Mouse (Mus musculus) frontal cortex, postnatal 10 days (tissue): ENCODE measurements around the gene Ache.

Source experiments
- DNase-seq, 2 experiments: peaks; one replicate each; pipeline ENCODE4 v3.0.0; 2022; ENCODE audit warnings: low spot score in 2 of 2, mixed read lengths in 1 of 2

Gene Ache

DNA sequence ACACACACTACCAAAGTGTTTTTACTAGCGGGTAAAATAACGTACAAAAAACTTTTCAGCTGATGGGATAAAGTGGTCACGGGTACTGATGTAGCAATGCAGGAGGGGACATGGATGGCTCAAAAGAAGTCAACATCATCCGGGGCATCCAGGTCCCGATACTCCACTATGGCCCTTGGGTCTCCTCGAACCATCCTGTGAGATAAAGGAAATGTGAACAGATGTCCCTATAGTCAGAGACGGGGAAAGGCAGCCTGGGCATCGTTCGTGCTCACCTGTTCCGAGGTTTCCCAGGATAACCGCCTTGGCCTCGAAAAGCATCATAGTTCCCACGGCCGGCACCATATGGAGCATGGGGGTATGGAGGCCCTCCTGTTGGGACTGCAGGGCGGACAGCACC is 8.4 kb downstream of the Ache start:
- DNase-seq: no peak

DNA sequence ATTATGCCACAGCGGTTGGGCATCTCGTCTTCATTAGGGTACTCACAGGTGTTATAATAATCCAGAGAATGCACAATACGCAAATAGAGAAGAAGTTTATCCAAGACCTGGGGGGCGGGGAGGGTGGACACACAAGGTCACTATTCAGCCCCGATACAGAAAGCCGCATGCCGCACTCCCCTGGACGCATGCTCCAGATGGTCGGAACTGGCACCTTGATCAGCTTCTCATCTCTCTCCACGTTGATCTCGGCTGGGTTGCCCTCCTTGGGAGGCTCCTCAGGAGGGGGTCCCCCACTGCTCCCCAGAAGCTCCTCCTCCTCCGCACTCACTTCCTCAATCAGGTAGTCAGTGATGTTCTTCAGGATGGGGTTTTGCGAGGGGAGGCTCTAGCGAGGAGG is 9.8 kb downstream of the Ache start:
- no peak for DNase-seq

DNA sequence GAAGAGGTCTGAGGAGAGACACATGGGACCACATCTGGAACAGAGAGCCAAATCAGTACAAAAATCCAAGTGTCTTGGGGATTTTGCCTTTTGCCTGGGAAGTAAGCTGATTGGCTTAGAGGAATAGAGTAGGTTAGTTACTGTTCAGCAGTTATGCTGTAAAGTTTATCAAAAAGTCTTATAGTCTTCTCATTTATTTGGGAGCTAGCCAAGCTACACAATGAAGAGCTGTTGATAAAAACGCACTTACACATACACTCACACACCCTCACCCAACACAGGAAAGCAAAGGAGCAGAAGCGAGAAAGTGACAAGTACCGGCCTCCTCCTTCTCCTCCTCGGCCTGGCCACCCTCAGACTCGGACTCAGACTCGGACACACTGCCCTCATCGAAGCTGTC is 11.9 kb downstream of the Ache start:
- no peak for DNase-seq

DNA sequence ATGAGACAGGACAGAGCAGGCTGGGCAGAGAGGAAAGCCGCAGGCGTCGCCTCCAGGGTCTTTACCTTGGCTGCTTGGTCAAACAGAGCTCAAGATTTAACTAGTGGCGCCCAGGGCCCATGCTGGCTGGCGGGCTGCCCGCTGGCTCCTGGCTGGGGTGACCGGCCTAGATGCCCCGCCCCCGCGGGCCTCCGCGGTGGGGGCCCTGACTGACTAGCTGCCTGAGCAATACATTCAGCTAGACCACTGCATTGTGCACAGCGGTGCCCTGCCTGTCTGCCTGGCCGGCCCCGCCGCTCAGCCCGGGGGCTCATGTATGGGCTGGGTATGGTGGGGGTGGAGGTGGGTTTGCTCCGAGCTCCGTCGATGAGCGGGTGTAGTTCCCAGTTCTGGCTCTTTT is 13.9 kb downstream of the Ache start:
- no peak for DNase-seq

DNA sequence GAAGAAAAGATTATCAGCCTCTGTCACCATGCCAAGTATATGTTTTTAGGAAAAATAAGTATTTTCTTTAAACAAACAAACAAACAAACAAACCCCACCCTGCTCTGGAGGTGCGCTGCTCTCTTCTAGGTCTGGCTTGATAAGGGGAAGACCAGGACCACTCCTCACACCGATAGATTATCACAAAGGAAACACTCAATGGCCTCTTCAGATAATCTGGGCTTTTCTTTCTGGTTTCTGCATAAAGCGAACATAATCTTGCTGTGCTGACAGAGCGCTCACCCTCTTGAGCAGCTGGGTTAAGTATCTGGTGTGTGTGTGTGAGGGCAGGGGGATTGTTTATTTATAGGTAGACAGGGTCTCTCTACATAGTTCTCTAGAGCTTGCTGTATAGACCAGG is 16.3 kb downstream of the Ache start:
- DNase-seq: no peak

DNA sequence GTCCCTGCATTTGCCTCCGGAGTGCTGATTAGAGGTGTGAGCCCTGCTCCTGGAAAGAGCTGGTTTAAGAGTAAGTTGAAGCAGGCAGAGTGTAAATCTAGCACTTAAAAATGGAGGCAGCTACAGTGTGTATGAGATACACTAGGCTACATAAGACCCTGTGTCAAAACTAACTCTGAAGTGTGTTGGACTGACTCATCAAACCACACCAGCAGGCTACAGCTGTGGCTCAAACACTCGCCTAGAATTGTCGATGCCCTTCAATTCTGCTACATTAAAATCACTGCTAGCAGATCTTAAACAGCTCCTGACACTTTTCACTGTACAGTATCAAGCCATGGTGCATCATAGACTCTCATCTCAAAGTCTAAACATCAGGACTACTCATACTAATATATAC is 16.8 kb downstream of the Ache start:
- DNase-seq: no peak

DNA sequence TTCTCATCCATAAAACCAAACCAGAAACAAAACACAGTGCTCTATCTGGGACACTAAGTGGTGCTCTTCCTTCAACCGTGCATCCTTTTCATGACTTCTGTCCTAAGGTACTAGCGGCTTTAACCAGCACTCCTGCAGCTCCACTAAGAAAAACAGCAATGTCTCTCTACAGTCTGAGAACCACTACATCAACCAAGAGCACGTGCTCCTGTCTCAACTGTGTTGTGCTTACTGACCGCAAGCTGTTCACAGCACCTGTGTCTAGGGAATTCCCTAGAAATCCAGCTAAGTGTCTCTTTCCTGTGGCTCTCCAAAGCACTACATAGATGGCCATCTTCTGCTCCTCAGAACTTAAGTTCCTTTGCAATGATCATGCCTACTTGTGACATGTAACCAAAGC is 17.5 kb downstream of the Ache start:
- DNase-seq: no peak

DNA sequence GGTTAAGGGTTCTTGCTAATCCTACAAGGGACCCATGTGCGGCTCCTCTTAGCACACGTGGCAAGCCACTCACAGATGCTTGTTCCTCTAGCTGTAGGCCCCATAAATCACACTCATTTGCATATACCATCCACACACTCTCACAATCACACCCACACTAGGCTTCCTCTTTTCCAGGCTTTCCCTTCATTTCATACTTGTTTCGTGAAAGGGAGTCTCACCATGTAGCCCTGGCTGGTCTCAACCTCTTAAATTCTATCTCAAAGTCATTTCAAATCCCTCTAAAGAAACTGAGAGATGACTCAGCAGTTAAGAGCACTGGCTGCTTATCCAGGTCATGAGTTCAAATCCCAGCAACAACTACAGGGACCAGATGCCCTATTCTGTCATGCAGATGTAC is 18.5 kb downstream of the Ache start:
- no peak for DNase-seq

DNA sequence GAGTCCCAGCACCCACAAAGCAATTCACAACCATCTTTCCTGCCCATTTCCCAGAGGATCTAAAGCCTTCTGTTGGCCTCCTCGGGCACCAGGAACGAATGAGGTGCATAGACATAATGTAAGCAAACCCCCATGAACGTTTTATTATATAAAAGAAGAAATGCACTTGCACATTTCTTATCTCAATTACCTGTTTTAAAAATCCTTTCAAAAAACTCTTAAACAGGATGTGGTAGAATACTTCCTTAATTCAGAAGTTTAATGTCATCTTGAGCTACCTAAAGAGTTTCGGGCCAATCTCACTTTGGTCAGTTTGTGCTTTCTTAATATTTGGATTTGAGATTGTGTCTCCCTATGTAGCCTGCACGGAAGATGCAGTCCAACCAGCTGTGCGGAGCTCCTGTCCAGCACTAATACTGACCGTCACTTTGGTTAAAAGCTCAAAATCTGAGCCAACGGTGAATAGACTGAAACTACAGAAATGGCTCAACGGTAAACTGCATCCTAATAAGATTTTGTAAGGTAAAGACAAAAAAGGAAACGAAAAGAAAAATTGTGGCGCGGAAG is 19.2 kb downstream of the Ache start:
- no peak for DNase-seq

DNA sequence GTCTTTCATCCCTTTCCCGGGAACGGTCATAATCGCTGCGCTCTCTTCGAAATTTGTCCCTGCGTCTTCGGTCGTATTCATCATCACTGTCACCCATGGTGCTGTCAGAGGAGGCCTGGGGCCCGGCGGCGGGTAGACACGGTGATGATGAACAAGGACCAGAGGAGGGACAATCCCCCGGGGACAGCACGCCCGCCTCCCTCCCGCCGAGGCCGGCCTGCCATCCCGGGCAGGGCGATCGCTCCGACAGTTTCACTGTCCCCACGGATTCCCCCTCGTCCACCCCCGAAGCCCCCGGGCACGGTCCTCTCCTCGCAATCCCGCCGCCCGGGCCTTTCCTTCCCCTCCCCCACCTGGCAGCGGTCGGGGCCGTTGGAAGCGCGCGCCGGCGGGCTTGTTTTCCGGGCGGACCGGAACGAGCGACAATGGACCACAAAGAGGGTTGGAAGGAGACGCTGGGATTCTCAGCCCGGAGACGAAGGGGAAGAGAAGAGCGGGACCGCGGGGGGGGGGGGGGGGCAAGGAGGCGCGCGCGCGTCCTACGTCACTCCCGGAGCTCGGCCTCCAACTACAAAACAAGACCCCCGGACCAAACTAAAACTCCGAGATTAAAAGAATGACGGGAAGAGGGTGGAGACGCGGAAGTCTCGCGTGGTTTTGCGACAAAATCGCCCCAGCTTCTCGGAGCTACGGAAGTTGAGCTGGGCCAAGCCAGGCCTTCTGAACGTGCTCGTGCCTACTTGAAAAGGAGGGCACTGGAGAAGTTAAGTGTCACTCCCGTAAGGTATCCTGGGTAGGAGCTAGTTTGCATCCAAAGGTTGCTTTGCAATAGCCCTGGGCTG is 20.0 kb downstream of the Ache start, which contains the start of gene Srrt:
Srrt (minus strand) TSS at position 604 of the 842 bp plus-strand sequence.
- peak; percentile 89 to 91 for DNase-seq

DNA sequence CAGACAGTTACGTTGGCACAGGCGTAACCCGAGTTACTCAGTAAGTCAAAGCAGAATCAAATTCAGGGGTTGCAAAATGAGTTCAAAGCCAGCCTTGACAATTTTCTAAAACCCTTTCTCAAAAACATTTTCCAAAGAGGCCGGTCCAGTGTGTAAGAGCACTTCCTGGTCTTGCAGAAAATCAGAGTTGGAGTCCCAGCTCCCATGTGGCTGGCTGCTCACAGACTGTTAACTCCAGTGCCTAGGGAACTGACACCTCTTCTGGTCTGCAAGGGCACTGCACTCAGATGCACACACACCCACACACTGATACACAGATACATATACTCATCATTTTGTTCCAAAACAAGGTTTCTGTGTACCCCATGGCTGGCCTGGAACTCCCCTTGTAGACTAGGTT is 21.0 kb downstream of the Ache start:
- DNase-seq: no peak

DNA sequence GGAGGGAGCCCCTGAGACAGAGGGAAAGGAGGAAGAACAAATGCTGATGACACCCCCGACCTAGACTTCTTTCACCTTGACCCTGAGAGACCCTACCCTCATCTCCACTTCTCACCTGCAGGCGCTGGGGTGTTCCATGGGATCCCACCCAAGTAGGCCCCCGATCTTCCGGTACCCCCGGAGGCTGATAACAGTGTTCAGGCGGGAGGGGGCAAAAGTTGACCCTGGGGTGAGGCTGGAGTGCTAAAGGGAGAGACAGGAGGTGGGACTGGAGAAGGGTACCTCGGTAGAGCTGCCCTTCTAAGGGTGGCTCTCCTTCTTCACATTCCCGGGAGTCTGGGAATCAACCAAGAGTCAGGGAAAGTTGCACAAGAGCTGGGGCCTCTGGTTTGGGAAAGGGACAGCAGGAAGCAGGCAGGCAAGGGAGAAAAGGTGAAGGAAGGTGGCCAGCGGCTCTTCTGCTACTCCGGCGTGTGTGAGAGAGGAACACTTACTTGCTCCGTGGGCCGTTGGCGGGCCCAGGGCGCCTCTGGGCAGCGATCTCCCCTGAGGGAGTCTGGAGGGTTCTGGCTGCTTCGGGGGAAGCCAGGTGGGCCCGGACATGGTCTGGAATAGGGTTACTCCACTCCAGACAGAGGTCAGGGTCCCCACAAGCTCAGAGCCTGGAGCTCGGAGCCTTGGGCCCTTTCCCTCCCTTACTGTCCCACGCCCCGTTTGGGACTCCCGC is 26.3 kb downstream of the Ache start:
- no peak for DNase-seq

DNA sequence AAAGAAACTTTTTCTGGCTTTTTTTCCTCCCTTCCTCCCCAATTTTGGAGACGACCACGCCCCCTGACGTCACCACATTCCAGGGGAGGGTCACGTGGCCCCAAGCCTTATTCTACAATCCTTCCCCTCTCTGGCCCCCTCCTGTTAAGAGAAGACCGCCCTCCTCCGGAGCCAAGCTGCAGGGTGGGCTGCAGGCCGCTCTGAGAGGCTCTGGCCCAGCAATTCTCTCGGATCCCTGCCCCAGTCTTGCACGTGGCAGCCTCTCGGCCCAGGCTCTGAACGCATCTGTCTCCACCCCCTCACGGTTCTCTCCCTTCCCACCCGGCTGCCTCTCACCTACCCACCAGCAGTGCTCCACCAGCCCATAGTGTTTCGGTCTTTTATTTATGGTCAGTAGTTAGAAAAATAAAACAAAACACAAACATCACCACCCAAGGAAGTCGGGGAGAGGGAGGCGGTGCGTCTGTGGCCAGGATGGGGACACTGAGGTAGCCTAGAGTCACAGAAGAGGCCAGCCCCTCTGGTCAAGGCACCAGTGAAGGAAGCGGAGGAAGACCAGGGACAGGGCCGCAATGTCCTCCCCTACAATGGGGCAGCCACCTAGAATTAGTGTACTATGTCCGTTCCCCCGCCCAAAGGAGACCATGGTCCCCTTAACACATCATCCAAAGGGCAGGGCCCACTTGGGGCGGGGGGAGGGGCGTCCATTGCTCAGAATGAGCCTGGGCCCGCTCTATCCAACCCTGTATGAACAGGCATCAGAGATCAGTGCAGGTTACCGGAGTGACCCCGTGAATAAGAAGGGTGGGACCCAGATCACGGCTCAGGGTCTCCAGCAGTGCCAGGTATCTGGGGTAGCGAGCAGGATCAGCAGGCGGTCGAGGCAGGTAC is 27.1 kb downstream of the Ache start, which contains the start of gene Trip6:
Trip6 (minus strand) TSS at position 212 of the 891 bp plus-strand sequence.
- peak; percentile 54 to 70 for DNase-seq

DNA sequence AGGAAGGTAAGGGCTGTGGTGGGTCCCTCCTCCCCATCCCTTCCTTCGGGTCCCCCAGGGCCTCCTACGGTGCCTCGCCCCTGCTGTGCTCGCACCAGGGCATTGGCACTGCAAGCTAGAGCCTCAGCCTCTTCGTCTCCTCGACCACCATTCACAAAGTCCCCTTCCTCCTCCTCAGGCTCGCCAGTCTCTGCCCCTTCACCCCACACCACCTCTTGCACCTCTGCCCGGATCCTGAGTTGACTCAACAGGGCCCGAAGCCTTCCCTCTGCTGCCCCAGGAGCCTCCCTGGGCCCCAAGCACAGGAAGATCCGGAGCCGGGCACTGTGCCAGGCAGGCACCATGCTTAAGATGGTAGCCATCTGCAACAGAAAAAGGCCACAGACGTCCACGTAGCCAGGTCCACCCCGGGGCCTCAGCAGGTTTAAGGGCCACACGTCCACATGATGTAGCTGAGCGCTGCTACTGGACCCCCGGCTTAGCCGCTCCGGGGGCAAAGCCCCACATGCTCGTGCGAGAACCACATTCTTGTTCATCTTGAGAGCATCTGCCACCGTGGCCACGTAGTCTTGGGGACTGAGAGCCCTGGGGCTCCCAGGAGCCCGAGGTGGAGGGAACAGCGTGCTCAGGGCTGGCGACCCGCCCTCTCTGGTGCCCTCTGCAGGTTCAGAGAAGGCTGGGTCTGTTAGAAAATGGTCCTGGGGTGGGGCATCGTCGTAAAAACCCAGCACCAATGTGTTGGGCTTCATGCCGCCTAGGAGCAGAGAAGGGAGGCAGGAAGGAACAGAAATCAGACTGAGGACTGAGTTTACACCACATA is 28.0 kb downstream of the Ache start:
- no peak for DNase-seq

DNA sequence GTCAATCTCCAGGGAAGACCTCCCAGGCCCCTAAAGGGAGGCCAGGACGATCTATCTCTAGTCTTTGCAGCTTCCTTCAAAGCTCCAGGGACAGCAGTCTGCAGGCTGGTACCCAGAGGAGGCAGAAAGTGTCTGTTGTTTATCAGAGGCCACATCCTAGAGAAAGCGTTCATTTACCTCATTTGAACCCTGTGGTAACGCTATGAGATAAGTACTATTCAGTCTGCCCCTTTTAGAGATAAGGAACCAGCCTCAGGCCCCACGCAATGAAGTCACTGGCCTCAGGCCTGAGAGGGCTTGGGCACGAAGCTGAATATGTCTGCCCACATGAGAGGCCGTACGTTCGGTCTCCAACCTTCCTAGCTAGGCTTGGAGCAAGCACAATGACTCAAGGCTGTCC is 30.0 kb downstream of the Ache start:
- DNase-seq: no peak

DNA sequence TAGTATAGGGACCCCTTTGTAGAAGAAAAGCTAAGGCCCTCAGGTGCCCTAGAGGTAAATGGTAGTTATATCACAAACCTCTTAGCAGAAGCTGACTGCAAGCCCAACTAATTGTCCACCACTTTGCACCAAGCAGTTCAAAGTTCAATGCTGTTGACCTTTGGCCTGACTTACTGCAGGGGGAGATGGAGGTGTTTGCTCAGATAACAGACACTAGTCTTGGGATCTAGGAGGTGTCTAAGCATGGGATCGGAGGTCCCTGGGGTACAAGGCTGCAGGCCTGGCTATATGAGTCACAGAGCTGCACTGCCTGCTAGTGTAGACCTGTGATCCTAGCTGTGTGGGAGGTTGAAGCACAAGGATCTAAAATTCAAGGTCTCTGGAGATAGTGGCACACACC is 31.3 kb downstream of the Ache start:
- DNase-seq: no peak

DNA sequence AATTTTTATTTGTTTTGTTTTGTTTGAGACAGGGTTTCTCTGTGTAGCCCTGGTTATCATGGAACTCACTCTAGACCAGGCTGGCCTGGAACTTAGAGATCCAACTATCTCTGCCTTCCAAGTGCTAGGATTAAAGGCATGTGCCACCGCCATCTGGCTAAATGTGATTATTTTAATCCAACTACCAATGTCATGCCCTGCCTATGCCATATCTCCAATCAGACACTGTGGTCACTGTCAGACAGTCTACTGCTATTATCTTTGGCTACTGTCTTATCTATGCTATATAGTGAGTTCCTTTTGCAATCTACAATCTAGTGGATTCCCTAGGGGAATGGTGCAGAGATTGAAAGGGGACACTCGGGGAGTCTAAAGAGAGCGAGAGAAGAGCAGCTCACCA is 33.7 kb downstream of the Ache start:
- DNase-seq: no peak

DNA sequence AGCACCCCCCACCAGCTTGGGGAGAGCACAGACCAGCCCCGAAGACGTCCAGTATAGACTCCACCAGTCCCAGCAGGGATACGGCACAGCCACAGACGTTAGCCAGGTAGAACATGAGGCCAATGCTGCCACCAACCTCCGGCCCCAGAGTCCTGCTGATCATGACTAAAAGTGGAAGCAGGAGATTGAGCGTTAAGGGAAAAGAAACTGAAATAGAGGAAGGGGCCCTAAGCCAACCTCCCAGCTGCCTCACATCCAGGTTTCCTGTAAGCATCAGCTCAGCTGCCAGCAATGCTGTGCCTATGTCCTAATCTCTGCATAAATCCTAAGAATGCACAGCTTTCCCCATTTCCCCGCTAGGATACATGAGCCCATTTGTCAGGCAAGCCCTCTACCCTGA is 43.6 kb downstream of the Ache start:
- DNase-seq: no peak

DNA sequence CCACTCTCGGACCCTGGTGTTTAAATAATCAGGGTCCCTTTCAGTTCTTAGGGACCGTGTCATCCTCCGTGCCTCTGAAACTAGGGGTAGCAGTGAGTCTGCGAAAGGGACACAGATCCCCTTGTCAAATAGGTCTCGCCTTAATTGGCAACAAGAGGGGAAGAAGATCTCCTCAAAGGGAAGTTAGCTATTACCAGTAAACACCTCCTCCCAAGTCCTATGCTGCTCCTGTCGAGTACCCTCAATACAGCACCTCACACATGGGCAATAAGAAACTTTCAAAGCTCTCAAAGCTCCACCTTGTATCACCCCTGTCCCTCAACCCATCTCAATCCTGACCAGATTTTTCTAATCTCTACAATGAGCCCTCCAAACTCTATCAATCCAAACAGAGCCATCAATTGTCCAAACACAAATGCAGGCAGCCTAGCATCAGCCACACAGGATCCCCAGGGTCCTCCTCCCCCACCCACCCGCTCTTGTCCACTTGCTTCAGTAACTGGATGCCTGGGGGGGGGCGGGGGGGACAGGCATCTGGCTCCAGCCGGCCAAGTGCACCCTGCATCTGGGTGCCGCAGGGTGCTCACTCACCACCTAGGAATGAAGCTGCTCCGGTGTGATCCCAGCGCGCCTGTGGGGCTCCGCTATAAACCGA is 45.7 kb downstream of the Ache start:
- DNase-seq: no peak

DNA sequence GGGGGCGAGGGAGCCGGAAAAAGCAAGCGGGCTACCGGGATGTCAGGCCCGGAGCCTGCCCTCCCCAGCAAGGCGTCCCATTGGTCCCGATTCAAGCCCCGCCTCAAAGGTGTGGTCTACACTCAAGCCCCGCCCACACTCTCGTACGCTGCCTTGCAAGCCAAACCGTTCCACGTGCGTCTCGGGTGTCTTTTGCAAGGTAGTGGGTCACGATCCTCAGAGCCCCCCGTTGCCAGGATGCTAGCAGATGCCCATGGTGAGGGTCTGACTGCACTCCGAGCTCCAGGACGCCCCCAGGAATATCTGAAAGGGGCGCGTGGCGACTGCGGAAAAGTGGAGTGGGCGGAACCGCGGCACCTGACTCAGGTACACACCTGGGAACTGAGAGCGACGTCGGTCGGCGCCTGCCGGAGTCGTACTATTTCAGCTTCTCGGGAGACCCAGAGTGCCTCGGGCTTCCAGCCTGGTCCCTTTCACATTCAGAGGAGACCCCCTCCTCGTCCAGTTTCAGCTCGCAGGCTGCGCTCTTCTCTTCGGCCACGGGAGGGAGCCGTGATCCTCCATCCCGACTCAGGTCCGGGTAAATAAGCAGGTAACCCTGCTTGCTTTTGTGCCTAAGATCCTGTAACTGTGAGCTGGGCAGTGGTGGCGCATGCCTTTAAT is 46.3 kb downstream of the Ache start, which contains the start of gene Slc12a9:
Slc12a9 (minus strand) TSS at position 86 of the 663 bp plus-strand sequence.
- DNase-seq: peak; percentile 90 to 92
